Mouse (Mus musculus): Measurements from ENCODE around the gene Art1. TPM values are rescaled to one million over a fixed set of nuclear protein-coding genes. Genes with fewer than 3 reads are reported as not detected.

Art1 gene
- polyA plus RNA-seq, 1 experiment from 2014 or later: 0.22 TPM

DNA sequence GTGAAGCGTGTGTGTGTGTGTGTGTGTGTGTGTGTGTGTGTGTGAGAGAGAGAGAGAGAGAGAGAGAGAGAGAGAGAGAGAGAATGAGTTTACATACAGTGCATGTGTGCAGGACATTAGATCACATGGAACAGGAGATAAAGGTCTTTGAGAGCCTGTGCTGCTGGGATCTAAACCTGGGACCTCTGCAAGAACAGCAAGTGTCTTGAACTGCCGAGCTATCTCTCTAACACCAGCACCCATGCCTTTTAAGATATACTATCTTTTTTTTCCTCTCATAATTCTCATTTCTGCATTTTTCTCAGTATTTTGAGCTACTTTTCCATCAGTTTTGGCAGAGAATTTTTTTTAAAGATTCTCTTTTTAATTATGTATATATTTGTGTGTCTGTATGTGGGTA, 2.0 kb downstream of the Art1 start:
- 44% methylated on average over 2 of the region's 2 CpGs for WGBS (ENCODE audit: insufficient replicate concordance)
- H3K27ac ChIP-seq (ENCODE audit: low read depth): no peak overlapping the region
- ATAC-seq: peak; percentile 45

DNA sequence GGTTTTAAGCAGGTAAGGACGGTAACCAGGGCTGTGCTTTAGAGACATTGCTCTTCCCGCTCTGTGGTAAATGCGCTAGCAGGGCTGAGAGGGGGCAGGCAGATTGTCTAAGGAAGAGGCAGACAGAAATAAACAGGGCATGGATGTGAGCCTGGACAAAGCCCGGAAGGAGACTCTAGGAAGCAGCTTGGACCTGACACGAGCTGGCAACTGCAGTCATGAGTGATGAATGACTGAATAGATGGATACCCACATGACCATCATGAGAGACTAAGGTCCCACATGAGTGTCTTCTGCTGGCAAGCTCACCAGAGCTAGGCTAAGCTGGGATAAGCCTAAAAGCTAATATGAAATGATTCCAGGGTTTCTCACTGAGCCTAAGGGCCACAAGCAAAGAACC, 2.6 kb downstream of the Art1 start:
- TF ChIP-seq EP300 (IDR thresholded peaks at IDR 0.05; ENCODE audit: low read depth) (no peak), CTCF (IDR thresholded peaks at IDR 0.05; ENCODE audit: low read depth) (no peak)
- Histone ChIP-seq H3K9ac (replicated peaks) (no peak overlapping the region), H3K4me2 (ENCODE audit: low read depth, low read length) (no peak overlapping the region), H3K9me3 (ENCODE audit: low read length) (no peaks in the 10 kb centered on the region), H3K27me3 (ENCODE audit: insufficient read depth, low read length) (no peaks in the 10 kb centered on the region), H3K36me3 (replicated peaks; ENCODE audit: insufficient read depth, low read length) (no peaks in the 10 kb centered on the region), H3K4me1 (ENCODE audit: insufficient read depth) (peaks cover 12% of the 10 kb centered on the region), H3K27ac (ENCODE audit: low read depth) (no peak overlapping the region), H3K4me3 (ENCODE audit: low read depth, low read length) (no peak overlapping the region)
- WGBS (ENCODE audit: insufficient replicate concordance): 54% methylated on average over 5 of the region's 5 CpGs
- ATAC-seq (no peak), DNase-seq (no peak)

More for the DNA sequence above, 2.0 kb downstream of the Art1 start:
- Histone ChIP-seq H3K4me1 (ENCODE audit: insufficient read depth) (peaks cover 12% of the 10 kb centered on the region), H3K4me3 (ENCODE audit: low read depth, low read length) (no peak overlapping the region), H3K36me3 (replicated peaks; ENCODE audit: insufficient read depth, low read length) (no peaks in the 10 kb centered on the region), H3K9me3 (ENCODE audit: low read length) (no peaks in the 10 kb centered on the region), H3K27me3 (ENCODE audit: insufficient read depth, low read length) (no peaks in the 10 kb centered on the region), H3K4me2 (ENCODE audit: low read depth, low read length) (no peak overlapping the region), H3K9ac (replicated peaks) (no peak overlapping the region)
- no peak for TF ChIP-seq EP300 (IDR thresholded peaks at IDR 0.05; ENCODE audit: low read depth)
- DNase-seq: no peak

- DNase-seq: peak; percentile 29
- H3K27me3 ChIP-seq (ENCODE audit: insufficient read depth, low read length): no peaks in the 10 kb centered on the region
- no peak for TF ChIP-seq CTCF (IDR thresholded peaks at IDR 0.05; ENCODE audit: low read depth)
- TF ChIP-seq EP300 (IDR thresholded peaks at IDR 0.05; ENCODE audit: low read depth): no peak
- WGBS (ENCODE audit: insufficient replicate concordance): 20% methylated on average over 23 of the region's 23 CpGs
- peak overlapping the region; percentile 70 for H3K4me2 ChIP-seq (ENCODE audit: low read depth, low read length)
- no peak overlapping the region for H3K27ac ChIP-seq (ENCODE audit: low read depth)
- ATAC-seq: 0 out of 2 replicates have a peak, but pooled peaks have one; percentile 7
- H3K9ac ChIP-seq (replicated peaks): peak overlapping the region; percentile 34; the same call in 1 of the 2 replicates
- H3K4me3 ChIP-seq (ENCODE audit: low read depth, low read length): peak overlapping the region; percentile 27; the same call in 1 of the 2 replicates
- no peaks in the 10 kb centered on the region for H3K9me3 ChIP-seq (ENCODE audit: low read length)
- H3K36me3 ChIP-seq (replicated peaks; ENCODE audit: insufficient read depth, low read length): no peaks in the 10 kb centered on the region
- H3K4me1 ChIP-seq (ENCODE audit: insufficient read depth): peaks cover 5% of the 10 kb centered on the region
These were observed 5.2 kb downstream of the Art1 start for GRCm38 (mm10) chr7:102106700-102107141.

GRCm38 (mm10) chr7:102108206-102108605, 6.7 kb downstream of the Art1 start:
- Histone ChIP-seq H3K27me3 (ENCODE audit: insufficient read depth, low read length) (no peaks in the 10 kb centered on the region), H3K4me1 (ENCODE audit: insufficient read depth) (peaks cover 5% of the 10 kb centered on the region), H3K9me3 (ENCODE audit: low read length) (no peaks in the 10 kb centered on the region), H3K36me3 (replicated peaks; ENCODE audit: insufficient read depth, low read length) (no peaks in the 10 kb centered on the region), H3K4me2 (ENCODE audit: low read depth, low read length) (no peak overlapping the region), H3K9ac (replicated peaks) (no peak overlapping the region), H3K27ac (ENCODE audit: low read depth) (no peak overlapping the region), H3K4me3 (ENCODE audit: low read depth, low read length) (no peak overlapping the region)
- ATAC-seq (no peak), DNase-seq (no peak)
- 86% methylated on average over 1 of the region's 1 CpGs for WGBS (ENCODE audit: insufficient replicate concordance)
- no peak for TF ChIP-seq CTCF (IDR thresholded peaks at IDR 0.05; ENCODE audit: low read depth)

DNA sequence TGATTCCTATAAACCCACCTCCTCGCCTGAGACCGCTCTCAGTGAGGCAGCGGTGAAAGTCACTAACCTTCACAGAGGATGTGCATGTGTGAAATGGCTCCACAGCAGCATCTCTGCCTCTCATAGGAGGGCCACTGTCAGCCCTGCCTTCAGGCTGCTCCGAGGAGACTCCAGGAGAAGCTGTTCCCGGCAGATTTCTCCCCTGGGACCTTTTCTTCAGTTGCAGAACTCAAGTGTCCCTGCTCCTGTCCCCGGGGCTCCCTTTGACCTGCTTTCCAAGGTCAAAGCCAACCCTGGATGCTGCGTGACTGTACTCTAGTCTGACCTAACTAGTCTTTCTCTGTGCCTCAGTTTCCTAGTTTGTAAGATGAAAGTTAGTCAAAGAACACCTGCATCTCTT, 7.6 kb downstream of the Art1 start, which contains the start of gene Art5:
Art5 (minus strand) TSS at position 319 of the 400 bp plus-strand sequence.
- DNase-seq (no peak), ATAC-seq (no peak)
- no peak within 1 kb of the TSS for H3K9ac ChIP-seq (replicated peaks)
- H3K4me3 ChIP-seq (ENCODE audit: low read depth, low read length): no peak within 1 kb of the TSS
- no peaks in the 10 kb centered on the region for H3K36me3 ChIP-seq (replicated peaks; ENCODE audit: insufficient read depth, low read length)
- H3K9me3 ChIP-seq (ENCODE audit: low read length): no peaks in the 10 kb centered on the region
- 72% methylated on average over 7 of the region's 7 CpGs for WGBS (ENCODE audit: insufficient replicate concordance)
- no peak for TF ChIP-seq EP300 (IDR thresholded peaks at IDR 0.05; ENCODE audit: low read depth)
- TF ChIP-seq CTCF (IDR thresholded peaks at IDR 0.05; ENCODE audit: low read depth): no peak
- H3K27ac ChIP-seq (ENCODE audit: low read depth): no peak within 1 kb of the TSS
- H3K4me2 ChIP-seq (ENCODE audit: low read depth, low read length): no peak within 1 kb of the TSS
- no peaks in the 10 kb centered on the region for H3K27me3 ChIP-seq (ENCODE audit: insufficient read depth, low read length)
- H3K4me1 ChIP-seq (ENCODE audit: insufficient read depth): peaks cover 5% of the 10 kb centered on the region

DNA sequence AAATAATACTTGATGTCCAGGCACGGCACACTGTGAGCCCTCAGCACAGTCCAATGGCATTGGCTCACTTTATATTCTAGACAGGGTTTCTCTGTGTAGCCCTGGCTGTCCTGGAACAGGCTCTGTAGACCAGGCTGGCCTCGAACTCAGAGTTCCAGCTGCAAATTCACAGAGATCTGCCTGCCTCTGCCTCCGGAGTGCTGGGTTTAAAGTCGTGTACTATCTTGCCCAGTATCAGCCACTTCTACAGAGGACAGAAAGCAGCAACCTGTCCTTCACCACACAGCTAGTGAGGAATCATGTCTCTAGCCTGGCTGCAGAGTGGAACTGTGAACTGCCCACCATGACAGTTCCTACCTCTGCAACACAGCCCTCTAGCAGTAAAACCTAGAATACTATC, 8.2 kb downstream of the Art1 start:
- 61% methylated on average over 4 of the region's 4 CpGs for WGBS (ENCODE audit: insufficient replicate concordance)
- DNase-seq: no peak
- H3K27me3 ChIP-seq (ENCODE audit: insufficient read depth, low read length): no peaks in the 10 kb centered on the region
- H3K4me2 ChIP-seq (ENCODE audit: low read depth, low read length): no peak overlapping the region
- no peak for ATAC-seq
- peaks cover 5% of the 10 kb centered on the region for H3K4me1 ChIP-seq (ENCODE audit: insufficient read depth)
- no peaks in the 10 kb centered on the region for H3K9me3 ChIP-seq (ENCODE audit: low read length)
- H3K36me3 ChIP-seq (replicated peaks; ENCODE audit: insufficient read depth, low read length): no peaks in the 10 kb centered on the region
- no peak overlapping the region for H3K9ac ChIP-seq (replicated peaks)
- no peak overlapping the region for H3K4me3 ChIP-seq (ENCODE audit: low read depth, low read length)
- no peak overlapping the region for H3K27ac ChIP-seq (ENCODE audit: low read depth)
- TF ChIP-seq CTCF (IDR thresholded peaks at IDR 0.05; ENCODE audit: low read depth) (no peak), EP300 (IDR thresholded peaks at IDR 0.05; ENCODE audit: low read depth) (no peak)
